Mouse (Mus musculus) stomach, postnatal 0 days (tissue): ENCODE data around the gene Rnps1.

Source experiments
- CTCF ChIP-seq: IDR thresholded peaks from 2 replicates; pipeline ENCODE4 v1.5.1; 2016; ENCODE audit warnings: antibody characterized with exemption, low read depth, mild to moderate bottlenecking, moderate library complexity
- EP300 ChIP-seq: optimal IDR thresholded peaks from 2 replicates; pipeline ENCODE3; 2016; ENCODE audit warnings: antibody characterized with exemption

DNA sequence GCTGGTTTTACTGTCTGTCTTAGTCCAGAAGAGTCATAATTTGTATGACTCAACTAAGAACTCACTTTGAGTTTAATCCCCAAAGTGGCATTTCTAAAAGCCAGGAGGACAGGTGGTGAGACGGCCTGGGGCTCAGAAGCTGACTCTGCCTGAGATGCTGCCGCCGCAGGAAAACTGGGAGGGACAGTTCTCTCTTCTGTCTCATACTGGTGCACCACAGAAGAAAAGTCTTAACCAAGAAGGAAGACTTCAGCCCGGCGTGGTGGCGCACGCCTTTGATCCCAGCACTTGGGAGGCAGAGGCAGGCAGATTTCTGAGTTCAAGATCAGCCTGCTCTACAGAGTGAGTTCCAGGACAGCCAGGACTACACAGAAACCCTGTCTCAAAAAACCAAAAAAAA is 11.5 kb downstream of the Rnps1 start:
- TF ChIP-seq EP300 (no peak), CTCF (no peak)
